Mouse (Mus musculus): ENCODE measurements at regions not wholly inside any gene's neighbourhood (a gene's known extent, or its start where the extent isn't known, plus 50 kb on each side); places are given as distances from the start of the nearest gene placed in this dataset.

DNA sequence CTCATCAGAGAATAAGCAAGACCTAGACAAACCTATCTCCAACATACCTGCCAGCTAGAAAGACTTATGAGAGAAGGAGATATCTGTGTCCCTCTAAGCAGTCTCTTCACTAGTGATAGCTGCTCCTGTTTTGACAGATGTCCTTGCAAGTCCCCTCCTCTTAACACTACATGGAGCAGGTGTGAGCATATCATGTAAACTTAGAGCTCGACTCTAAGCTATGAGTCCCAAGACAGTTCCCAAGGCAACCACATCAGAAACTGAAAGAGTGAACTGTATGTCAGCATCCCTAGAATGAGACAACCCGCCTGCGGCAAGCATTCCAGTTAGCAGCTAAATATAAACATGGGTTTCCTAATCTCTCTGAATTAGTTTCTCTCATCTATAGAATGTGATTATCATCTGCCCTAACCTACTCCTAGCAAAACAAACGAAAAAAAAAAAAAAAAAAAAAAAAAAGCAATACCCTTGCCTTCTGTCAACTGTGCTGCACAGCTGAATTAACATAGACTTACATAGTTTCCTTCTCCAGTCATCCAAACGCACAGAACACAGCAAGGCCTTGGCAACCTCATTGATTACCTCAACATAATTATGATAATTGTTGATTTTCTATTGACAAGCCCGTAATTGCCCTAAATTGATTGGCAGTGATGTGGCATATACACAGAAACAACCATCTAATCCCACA, 383.4 kb downstream of the Samd5 start:
- DNase-seq: no peak

- DNase-seq: no peak
These were observed 387.1 kb upstream of the Sash1 start for GRCm38 (mm10) chr10:9272940-9273339.

DNA sequence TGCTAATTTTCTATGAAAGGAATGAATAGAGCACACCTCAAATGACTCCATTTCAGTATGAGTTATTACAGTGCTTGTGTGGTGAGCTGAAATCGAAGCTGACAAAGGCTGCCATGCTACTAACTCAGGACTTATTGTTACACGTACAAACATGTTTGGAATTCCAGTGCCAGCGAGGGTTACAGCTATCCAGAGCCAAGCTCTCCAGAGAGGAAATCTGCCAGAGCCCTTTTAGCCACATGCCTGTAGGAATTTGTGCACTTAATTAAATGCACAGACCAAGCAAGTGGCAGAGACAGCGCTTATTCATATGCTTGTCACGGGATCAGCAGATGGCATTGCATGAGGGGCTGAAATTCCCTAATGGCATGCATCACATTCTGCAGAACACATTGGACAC, 386.4 kb upstream of the Sash1 start:
- peak; percentile 3 for DNase-seq

DNA sequence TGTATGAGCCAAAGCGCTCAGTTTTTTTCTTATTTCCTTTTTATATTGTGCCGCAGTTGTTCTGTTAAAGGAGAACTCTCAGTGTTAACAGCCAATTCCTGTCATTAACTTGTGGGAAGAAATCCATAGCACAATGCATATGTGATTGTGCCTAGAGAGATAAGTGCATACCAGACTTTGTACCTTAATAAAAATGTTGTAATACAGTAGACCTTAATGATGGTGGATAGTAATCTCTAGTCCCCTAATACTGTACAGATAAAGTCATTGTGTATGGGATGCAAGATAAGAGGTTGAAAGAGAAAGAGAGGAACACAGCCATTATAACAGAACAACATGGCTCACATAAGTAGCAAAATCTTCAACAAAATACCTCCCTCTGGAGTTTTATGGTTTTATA, 379.7 kb upstream of the Sash1 start:
- DNase-seq: no peak

- no peak for DNase-seq
These were observed 378.6 kb upstream of the Sash1 start for GRCm38 (mm10) chr10:9264309-9265000.

- DNase-seq: no peak
These were observed 372.8 kb upstream of the Sash1 start for GRCm38 (mm10) chr10:9258705-9259104.

DNA sequence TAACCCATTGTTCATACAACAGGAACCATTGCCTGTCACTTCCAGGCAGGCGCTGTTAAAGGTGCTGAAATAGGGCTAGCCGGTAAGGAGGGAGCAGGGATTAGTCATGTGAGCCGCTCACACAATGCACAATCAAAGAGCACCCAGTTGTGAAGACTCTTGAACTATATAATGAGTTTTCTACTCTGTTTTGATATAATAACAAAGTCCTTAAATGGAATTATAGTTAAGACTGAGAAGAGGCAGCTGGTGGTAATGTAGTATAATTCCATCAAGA, 367.0 kb upstream of the Sash1 start:
- no peak for DNase-seq

GRCm38 (mm10) chr10:9252120-9252940, 366.5 kb upstream of the Sash1 start:
- no peak for DNase-seq

DNA sequence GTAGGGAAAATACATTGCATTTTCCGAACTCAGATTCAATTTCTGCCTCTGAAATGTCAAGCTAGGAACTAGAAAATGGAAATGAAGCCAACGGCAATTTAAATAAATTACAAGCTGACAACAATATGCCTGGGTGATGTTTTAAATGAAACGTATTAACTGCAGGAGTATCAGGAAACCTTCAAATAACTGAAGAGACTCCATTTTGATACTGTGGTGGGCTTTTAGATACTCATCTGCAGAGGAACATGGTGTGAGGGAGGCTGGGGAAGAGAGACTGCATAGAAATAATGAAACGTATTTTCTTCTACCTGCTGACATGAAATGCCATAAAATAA, 357.4 kb upstream of the Sash1 start:
- no peak for DNase-seq

DNA sequence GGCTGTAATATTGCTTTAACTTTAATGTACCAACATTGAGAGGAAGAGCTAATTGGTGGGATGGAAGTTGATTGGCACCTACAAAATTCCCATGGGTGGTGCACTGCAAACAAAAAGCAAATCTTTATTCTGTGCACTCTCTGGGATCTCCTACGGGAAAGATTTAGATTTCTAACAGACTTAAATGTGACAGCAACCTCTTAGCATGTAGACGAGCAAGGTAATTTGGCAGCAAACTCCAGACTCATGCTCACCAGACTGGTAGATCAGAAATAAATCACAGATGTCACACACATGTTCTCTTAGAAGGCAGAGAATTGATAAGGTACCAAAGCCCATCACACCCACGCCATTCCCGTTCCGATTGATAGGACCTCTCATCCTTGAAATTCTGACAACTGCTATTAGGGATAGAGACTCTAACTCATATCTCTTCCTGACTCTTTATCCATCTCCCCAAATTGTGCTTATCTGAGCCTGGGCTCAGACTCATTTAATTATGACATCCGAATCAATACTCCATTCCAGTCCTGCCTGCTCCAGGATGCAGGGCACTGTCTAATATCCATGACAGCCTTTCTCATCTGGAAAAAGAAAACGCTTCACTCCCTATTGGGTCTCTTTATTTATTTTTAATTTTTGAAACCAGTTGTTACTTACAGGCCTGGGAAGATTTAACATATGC, 356.9 kb upstream of the Sash1 start:
- DNase-seq: no peak

DNA sequence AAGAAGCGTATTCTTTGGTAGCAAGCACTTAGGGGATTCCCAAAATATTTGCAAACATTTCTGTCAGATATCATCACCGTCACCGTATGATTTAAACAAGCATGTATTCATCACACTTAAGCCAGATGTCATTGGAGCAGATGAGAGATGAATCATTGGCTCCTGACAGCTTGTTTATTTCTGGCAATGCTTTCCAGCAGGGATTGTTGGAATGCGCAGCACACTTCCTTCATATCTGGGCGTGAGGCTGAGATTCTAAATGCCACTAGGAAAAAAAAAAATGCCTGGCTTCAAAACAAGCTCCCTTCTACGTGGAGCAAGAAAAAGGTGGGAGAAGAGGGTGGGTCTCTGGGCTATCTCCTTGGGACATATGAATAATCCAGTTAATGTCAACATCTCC, 354.1 kb upstream of the Sash1 start:
- DNase-seq: peak; percentile 42

DNA sequence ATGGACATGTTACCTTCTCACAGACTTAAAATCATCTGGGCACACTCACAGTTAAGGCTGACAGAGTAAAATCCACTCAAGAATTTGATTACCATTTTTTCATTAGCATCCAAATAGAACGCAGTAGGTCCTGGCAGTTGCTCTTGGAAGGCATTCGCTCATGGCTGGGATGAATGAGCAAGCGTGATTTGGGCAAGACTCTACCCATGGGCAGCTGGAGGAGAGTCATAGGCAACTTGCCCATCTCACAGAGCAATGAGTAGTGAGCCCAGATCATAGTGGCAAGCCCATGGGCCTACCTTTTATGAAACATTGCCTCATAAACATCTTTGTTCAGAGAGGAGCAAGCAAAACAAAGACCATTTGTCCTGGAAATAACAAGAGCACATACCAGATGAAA, 345.9 kb upstream of the Sash1 start:
- no peak for DNase-seq

DNA sequence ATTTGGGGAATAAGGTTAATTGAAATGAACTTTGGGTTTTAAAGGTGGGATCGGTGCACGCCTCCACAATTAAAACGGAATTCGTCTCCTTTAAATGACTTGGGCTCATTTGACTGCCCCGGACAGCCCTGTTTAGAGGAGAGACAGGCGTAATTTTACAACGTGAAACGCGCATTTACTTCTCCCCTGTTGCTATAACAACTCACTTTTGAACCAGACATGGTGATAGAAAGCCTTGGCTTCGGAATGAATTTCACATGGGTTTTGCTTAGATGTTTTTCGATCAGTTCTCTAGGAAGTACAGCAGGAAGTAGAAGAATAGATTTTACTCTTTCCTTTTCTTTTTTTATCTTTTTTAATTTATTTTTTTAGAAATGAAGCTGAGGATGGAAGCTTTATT, 343.2 kb upstream of the Sash1 start:
- no peak for DNase-seq

GRCm38 (mm10) chr10:9227361-9227760, 341.5 kb upstream of the Sash1 start:
- no peak for DNase-seq

DNA sequence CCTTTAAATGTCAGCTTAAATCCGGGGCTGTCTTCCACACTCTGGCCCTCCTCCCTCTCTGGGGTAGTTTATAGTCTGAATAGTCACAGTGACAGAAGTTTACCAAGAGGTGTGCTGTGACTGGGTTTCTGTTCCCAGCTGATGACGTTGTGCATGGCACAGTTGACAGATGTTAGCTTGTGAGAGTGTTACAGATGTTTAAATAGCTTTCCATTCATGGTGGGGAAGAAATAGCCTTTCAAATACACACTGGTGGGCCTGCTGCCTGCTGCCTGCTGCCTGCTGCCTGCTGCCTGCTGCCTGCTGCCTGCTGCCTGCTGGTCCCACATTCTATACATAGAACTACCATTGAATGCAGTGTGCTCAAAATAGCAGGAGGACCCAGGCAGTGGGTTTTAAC, 324.8 kb upstream of the Sash1 start:
- DNase-seq: no peak

DNA sequence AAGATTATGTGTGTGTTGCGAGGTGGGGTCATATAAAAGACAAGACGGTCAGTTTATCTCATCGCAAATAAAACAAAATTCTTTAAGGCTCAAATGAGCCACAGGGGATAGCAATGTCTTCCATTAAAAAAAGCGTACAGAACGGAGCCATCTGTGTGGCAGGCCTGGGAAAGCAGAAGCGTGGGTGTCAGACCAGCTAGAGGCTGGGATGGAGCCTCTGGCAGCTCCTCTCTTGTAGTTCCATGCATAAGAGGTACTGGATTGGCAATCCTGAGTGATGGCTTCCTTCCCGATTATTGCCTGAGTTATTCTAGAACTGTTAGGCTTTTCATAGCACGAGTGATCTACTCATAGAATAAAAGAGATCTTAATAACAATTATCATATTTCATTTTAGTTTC, 318.2 kb upstream of the Sash1 start:
- no peak for DNase-seq

GRCm38 (mm10) chr10:9203323-9203722, 317.5 kb upstream of the Sash1 start:
- DNase-seq: no peak

DNA sequence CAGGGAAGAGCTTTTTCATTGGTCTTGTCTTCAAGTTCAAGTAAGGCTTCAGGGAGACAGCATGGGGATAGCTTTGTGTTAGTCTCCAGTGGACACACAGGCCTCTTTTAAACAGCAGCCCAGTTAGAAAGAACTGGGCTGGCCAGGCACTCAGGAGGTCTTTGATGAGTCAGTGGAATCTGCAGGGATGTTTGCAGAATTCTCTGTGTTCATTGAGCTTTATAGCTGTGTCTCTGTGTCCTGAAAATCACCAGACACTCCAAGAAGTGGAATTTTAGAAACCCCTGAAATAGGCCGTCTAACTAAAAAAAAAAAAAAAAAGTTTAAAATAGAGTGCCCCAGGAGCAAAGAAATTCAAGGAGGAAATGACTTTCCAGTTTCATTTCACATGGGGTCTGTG, 317.1 kb upstream of the Sash1 start:
- DNase-seq: no peak

GRCm38 (mm10) chr10:9174997-9175396, 289.1 kb upstream of the Sash1 start:
- peak; percentile 20 for DNase-seq

GRCm38 (mm10) chr10:9173509-9173908, 287.6 kb upstream of the Sash1 start:
- DNase-seq: no peak

DNA sequence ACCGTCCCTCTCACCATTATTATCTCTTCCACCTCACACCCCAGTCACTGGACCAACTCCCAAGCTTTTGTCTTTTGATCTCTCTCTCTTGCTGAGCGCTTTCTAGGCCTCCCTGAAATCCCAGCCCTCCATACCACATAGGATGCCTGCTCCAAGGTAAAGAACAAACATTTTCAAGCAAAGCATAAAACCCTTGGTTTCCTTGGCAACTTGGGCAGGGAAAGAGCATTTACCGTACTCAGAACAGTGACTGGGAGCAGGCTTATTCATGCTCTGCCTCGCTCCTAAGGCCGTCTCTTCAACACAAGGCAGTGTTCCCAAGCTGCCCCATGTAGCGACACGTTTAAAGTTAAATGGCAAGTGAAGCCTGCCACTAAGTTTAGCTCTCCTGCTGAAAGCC, 282.9 kb upstream of the Sash1 start:
- DNase-seq: no peak

DNA sequence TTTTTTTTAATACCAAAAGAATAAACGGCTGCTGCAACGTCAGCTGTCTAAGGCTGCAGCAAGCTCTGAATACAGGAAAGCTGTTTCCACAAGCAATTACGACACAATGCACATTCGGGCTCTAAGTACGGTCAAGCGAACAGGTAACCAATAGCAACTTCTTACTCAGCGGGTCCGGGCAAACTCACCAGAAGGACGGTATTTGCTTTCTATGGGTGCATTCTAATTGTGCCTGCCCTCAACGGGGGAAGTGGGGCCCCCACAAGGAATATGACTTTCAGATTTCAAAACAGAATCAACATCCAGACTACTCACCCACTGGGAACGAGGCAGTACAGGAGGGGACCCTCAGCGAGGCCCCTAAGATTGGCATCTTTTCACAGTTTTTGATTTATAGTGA, 280.1 kb upstream of the Sash1 start:
- no peak for DNase-seq

GRCm38 (mm10) chr10:9165598-9165997, 279.7 kb upstream of the Sash1 start:
- DNase-seq: no peak

GRCm38 (mm10) chr10:9164333-9164732, 278.5 kb upstream of the Sash1 start:
- no peak for DNase-seq
